Mouse (Mus musculus): ENCODE data around the gene Zfp869. TPM values are rescaled to one million over a fixed set of nuclear protein-coding genes. Genes with fewer than 3 reads are reported as not detected.
A peak's percentile ranks its signal among the peaks of the same experiment; 100 is the strongest.
"Not testable (repeated sequence)": the region's sequence is repeated elsewhere in the genome, so short reads cannot be mapped to it uniquely, and the experiment has no call there.

Gene Zfp869
- polyA plus RNA-seq, 1 experiment from 2014 or later, result 39.6 TPM

DNA sequence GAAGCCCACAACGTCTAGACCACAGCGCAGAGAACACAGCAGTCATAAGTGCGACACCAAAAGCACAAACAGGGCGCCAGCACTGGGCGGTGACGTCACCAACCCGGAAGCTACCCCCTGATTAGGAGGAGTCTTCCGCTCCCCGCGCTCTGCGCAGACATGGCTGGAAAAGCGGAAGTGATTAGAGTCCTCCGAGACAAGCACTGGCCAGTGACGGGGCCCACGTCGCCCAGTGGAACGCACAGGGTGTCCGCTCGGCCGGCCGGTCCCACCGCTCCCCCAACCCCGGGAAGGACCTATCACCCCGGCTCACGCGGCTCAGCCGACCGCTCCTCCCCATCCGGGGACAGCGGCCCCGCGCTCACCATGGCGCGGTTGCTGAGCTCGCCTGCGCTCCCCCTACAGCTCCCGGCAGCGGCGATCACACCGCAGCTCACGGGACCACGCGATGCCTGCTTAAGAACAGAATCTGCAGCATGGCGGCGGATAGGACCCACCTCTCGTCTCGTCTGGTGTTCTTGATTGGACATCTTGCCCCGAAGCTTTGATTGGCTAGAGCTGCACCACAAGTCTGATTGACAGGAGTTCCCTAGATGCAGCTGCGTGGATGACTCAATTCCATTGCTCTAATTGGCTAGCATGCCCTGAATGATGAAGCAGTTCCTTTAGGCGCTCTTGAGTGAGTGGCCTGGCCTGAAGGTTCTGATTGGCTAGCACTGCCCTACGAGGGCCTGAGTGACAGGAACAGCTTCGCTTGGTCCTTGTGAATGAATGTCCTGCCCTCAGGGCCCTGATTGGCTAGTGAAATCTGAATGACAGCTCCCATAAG, 6.1 kb upstream of the Zfp869 start:
- H3K4me2 ChIP-seq (ENCODE audit: low read length), result peak overlapping the region; percentile 56
- ATAC-seq (peak; percentile 99), DNase-seq (ENCODE audit: low spot score) (peak; percentile 100)
- peak overlapping the region; percentile 86 for H3K4me3 ChIP-seq (ENCODE audit: low read depth, low read length)
- peaks cover 12% of the 10 kb centered on the region; the same call in 1 of the 2 replicates for H3K36me3 ChIP-seq (ENCODE audit: control insufficient read depth, insufficient read depth, low read length)
- peak overlapping the region; percentile 93 for H3K9ac ChIP-seq (ENCODE audit: low read length)
- H3K9me3 ChIP-seq (replicated peaks; ENCODE audit: control insufficient read depth, low read length), result no peaks in the 10 kb centered on the region
- peak overlapping the region; percentile 100 for H3K27ac ChIP-seq (ENCODE audit: low read depth, low read length)
- WGBS, result under 1% methylated on average over 52 of the region's 52 CpGs
- no peaks in the 10 kb centered on the region for H3K27me3 ChIP-seq (replicated peaks; ENCODE audit: control insufficient read depth, insufficient read depth, low read length)
- H3K4me1 ChIP-seq (ENCODE audit: control insufficient read depth, insufficient read depth, low read length), result peaks cover 10% of the 10 kb centered on the region

DNA sequence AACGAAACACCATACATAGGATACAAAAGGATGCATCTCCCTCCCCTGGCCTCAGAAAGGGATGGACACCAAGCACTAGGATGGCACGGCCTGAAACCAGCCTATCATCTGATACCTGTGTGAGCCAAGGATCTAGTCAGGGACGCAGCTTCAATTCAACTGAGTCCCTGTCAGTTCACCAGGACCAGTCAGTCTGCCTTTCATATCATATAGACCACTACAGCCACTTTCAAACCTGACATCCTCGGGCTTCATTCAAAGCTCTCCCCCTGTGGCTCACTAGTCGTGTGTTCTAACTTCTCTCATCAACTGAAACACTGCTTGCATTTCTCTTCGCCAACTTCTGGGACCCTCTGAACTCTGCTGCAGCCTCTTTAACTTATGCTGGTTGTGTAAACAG, 4.8 kb upstream of the Zfp869 start:
- H3K4me2 ChIP-seq (ENCODE audit: low read length), result peak overlapping the region; percentile 56
- no peak for ATAC-seq
- H3K4me1 ChIP-seq (ENCODE audit: control insufficient read depth, insufficient read depth, low read length), result peaks cover 10% of the 10 kb centered on the region
- no peaks in the 10 kb centered on the region for H3K27me3 ChIP-seq (replicated peaks; ENCODE audit: control insufficient read depth, insufficient read depth, low read length)
- H3K9ac ChIP-seq (ENCODE audit: low read length), result peak overlapping the region; percentile 1; the same call in 1 of the 2 replicates
- peak overlapping the region; percentile 86 for H3K4me3 ChIP-seq (ENCODE audit: low read depth, low read length)
- H3K9me3 ChIP-seq (replicated peaks; ENCODE audit: control insufficient read depth, low read length), result no peaks in the 10 kb centered on the region
- 81% methylated on average over 6 of the region's 6 CpGs for WGBS
- H3K36me3 ChIP-seq (ENCODE audit: control insufficient read depth, insufficient read depth, low read length), result peaks cover 15% of the 10 kb centered on the region; the same call in 1 of the 2 replicates
- DNase-seq (ENCODE audit: low spot score), result no peak
- H3K27ac ChIP-seq (ENCODE audit: low read depth, low read length), result no peak overlapping the region

- ATAC-seq, result no peak
- Histone ChIP-seq H3K36me3 (ENCODE audit: control insufficient read depth, insufficient read depth, low read length) (peaks cover 33% of the 10 kb centered on the region), H3K4me1 (ENCODE audit: control insufficient read depth, insufficient read depth, low read length) (peaks cover 10% of the 10 kb centered on the region), H3K9ac (ENCODE audit: low read length) (no peak overlapping the region), H3K4me3 (ENCODE audit: low read depth, low read length) (no peak overlapping the region), H3K4me2 (ENCODE audit: low read length) (no peak overlapping the region), H3K27me3 (replicated peaks; ENCODE audit: control insufficient read depth, insufficient read depth, low read length) (no peaks in the 10 kb centered on the region), H3K9me3 (replicated peaks; ENCODE audit: control insufficient read depth, low read length) (no peaks in the 10 kb centered on the region), H3K27ac (ENCODE audit: low read depth, low read length) (no peak overlapping the region)
- no peak for DNase-seq (ENCODE audit: low spot score)
- WGBS, result 93% methylated on average over 8 of the region's 8 CpGs
Observed at GRCm38 (mm10) chr8:69713516-69713915, 3.0 kb upstream of the Zfp869 start.

DNA sequence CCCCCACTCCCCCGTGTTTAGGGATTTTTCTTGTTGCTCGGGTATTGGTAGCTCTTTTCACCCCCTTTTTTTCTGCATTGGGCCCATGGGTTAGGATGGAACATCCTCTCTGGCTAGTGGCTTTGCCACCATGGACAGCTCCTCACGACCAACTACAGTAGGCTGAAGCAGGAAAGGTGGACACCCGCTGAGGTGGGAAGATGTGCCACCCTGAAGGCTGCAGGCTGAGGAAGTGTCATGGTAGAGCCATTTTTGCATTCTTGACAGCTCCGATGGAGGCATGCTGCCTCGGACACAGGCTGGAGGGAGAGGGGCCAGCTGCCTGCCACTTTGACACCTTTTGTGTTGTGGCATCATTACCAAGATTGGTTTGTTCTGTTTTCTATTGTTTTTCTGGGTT, 8.7 kb downstream of the Zfp869 start:
- no peak overlapping the region for H3K4me2 ChIP-seq (ENCODE audit: low read length)
- H3K4me1 ChIP-seq (ENCODE audit: control insufficient read depth, insufficient read depth, low read length), result no peaks in the 10 kb centered on the region
- 84% methylated on average over 4 of the region's 6 CpGs for WGBS
- DNase-seq (ENCODE audit: low spot score), result no peak
- no peak overlapping the region for H3K4me3 ChIP-seq (ENCODE audit: low read depth, low read length)
- H3K9ac ChIP-seq (ENCODE audit: low read length), result no peak overlapping the region
- peaks cover 44% of the 10 kb centered on the region for H3K36me3 ChIP-seq (ENCODE audit: control insufficient read depth, insufficient read depth, low read length)
- H3K9me3 ChIP-seq (replicated peaks; ENCODE audit: control insufficient read depth, low read length), result no peaks in the 10 kb centered on the region
- no peak for ATAC-seq
- H3K27ac ChIP-seq (ENCODE audit: low read depth, low read length), result no peak overlapping the region
- no peaks in the 10 kb centered on the region for H3K27me3 ChIP-seq (replicated peaks; ENCODE audit: control insufficient read depth, insufficient read depth, low read length)

DNA sequence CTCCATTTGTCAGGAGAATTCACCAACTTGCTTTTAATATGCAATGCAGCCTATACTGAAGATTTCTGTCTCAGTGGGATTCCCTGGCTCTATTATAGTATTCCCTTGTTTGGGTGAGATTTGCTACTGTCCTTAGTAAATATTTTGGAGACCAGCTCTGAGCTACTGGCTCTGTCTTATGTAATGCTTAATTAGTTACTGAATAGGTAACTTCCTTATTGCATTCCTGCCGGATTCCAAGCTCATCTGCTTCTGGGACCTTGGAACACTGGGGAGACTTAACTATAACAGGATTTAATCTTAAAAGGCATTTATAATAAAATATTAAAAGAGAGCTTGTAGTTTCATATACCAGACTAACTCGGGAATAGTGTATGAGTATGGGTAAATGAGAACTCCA, 45.5 kb downstream of the Zfp869 start:
- peaks cover 13% of the 10 kb centered on the region for H3K36me3 ChIP-seq (ENCODE audit: control insufficient read depth, insufficient read depth, low read length)
- DNase-seq (ENCODE audit: low spot score); H3K9ac ChIP-seq (ENCODE audit: low read length); H3K27ac ChIP-seq (ENCODE audit: low read depth, low read length); H3K4me3 ChIP-seq (ENCODE audit: low read depth, low read length); H3K4me2 ChIP-seq (ENCODE audit: low read length); ATAC-seq; H3K9me3 ChIP-seq (replicated peaks; ENCODE audit: control insufficient read depth, low read length); H3K27me3 ChIP-seq (replicated peaks; ENCODE audit: control insufficient read depth, insufficient read depth, low read length); H3K4me1 ChIP-seq (ENCODE audit: control insufficient read depth, insufficient read depth, low read length): not testable (repeated sequence)
- WGBS, result 79% methylated on average over 2 of the region's 2 CpGs

DNA sequence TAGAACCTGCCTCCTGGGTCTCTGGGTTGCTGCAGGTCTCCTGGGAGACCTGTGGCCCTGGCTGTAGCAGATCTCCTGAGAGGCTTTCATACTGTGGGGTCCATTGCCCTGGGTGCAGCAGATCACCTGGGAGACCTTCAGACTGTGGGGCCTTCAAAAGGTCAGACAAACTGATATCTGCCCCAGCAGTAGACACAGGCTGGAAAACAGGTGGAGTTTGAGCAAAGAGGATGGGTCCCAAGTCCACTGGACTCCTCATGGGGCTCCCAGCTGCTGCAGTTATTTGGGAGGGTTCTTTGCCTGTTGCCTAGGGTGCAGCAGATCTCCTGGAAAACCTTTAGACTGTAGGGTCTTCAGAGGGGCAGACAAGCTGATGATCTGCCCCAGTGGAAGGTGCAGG, 49.2 kb downstream of the Zfp869 start:
- ATAC-seq (no peak), DNase-seq (ENCODE audit: low spot score) (no peak)
- Histone ChIP-seq H3K4me1 (ENCODE audit: control insufficient read depth, insufficient read depth, low read length) (no peaks in the 10 kb centered on the region), H3K4me2 (ENCODE audit: low read length) (no peak overlapping the region), H3K27me3 (replicated peaks; ENCODE audit: control insufficient read depth, insufficient read depth, low read length) (no peaks in the 10 kb centered on the region), H3K9ac (ENCODE audit: low read length) (no peak overlapping the region), H3K9me3 (replicated peaks; ENCODE audit: control insufficient read depth, low read length) (0 out of 2 replicates have a peak, but pooled peaks cover 4% of the 10 kb centered on the region), H3K27ac (ENCODE audit: low read depth, low read length) (no peak overlapping the region), H3K36me3 (ENCODE audit: control insufficient read depth, insufficient read depth, low read length) (peaks cover 16% of the 10 kb centered on the region), H3K4me3 (ENCODE audit: low read depth, low read length) (no peak overlapping the region)

Other genes starting within 250 kb of the Zfp869 start
- not detected in 2 replicates for gene Gm7697, start 187.7 kb downstream of the Zfp869 start, polyA plus RNA-seq (2014; fragmentation: Nextera tagmentation; extraction: Ambion mirVana)
- gene Zfp868, start 85.2 kb downstream of the Zfp869 start, polyA plus RNA-seq (2014; fragmentation: Nextera tagmentation; extraction: Ambion mirVana), result 49.3 and 53.9 TPM in 2 replicates
- 1.4 and 1.6 TPM in 2 replicates for gene Zfp964, start 56.2 kb downstream of the Zfp869 start, polyA plus RNA-seq (2014; fragmentation: Nextera tagmentation; extraction: Ambion mirVana)
- gene Zfp963, start 39.2 kb upstream of the Zfp869 start, polyA plus RNA-seq (2014; fragmentation: Nextera tagmentation; extraction: Ambion mirVana), result 10.0 and 10.2 TPM in 2 replicates
- gene Gm20422, start 64.2 kb upstream of the Zfp869 start, polyA plus RNA-seq (2014; fragmentation: Nextera tagmentation; extraction: Ambion mirVana), result 0.36 and 1.4 TPM in 2 replicates
- gene Atp13a1, start 80.4 kb upstream of the Zfp869 start, polyA plus RNA-seq (2014; fragmentation: Nextera tagmentation; extraction: Ambion mirVana), result 31.4 and 41.6 TPM in 2 replicates
- gene Zfp866, start 80.5 kb upstream of the Zfp869 start, polyA plus RNA-seq (2014; fragmentation: Nextera tagmentation; extraction: Ambion mirVana), result 37.4 and 42.2 TPM in 2 replicates
- gene Gmip, start 98.0 kb upstream of the Zfp869 start, polyA plus RNA-seq (2014; fragmentation: Nextera tagmentation; extraction: Ambion mirVana), result 16.0 and 26.1 TPM in 2 replicates
- 1.3 and 1.4 TPM in 2 replicates for gene Lpar2, start 111.7 kb upstream of the Zfp869 start, polyA plus RNA-seq (2014; fragmentation: Nextera tagmentation; extraction: Ambion mirVana)
- 46.8 and 47.7 TPM in 2 replicates for gene Pbx4, start 121.8 kb upstream of the Zfp869 start, polyA plus RNA-seq (2014; fragmentation: Nextera tagmentation; extraction: Ambion mirVana)
- gene Cilp2, start 177.0 kb upstream of the Zfp869 start, polyA plus RNA-seq (2014; fragmentation: Nextera tagmentation; extraction: Ambion mirVana), result 2.0 and 2.6 TPM in 2 replicates
- gene Tssk6, start 191.5 kb upstream of the Zfp869 start, polyA plus RNA-seq (2014; fragmentation: Nextera tagmentation; extraction: Ambion mirVana), result 2.5 and 3.1 TPM in 2 replicates
- gene Ndufa13, start 191.8 kb upstream of the Zfp869 start, polyA plus RNA-seq (2014; fragmentation: Nextera tagmentation; extraction: Ambion mirVana), result 180 and 216 TPM in 2 replicates
- gene Yjefn3, start 192.0 kb upstream of the Zfp869 start, polyA plus RNA-seq (2014; fragmentation: Nextera tagmentation; extraction: Ambion mirVana), result 9.9 and 10.0 TPM in 2 replicates

All from forebrain, embryonic 14.5 days (tissue).